Mouse (Mus musculus) CD4-positive, CD25-positive, alpha-beta regulatory T cell, adult 4 months (primary cell): ENCODE data around the gene Kat5. TPM values are rescaled to one million over a fixed set of nuclear protein-coding genes. Genes with fewer than 3 reads are reported as not detected.

Experiments used
- ATAC-seq: one replicate; pipeline ENCODE4 v1.8.0; 2017
- polyA plus RNA-seq, 2 experiments: library from polyadenylated mRNA; unstranded; fragments of 100-300 nt; shearing (Covaris generic); gene quantifications; one replicate each; pipeline ENCODE4 v1.2.1; 2017

Gene Kat5
- polyA plus RNA-seq, 2 experiments from 2014 or later = 38.8 to 84.9 TPM

DNA sequence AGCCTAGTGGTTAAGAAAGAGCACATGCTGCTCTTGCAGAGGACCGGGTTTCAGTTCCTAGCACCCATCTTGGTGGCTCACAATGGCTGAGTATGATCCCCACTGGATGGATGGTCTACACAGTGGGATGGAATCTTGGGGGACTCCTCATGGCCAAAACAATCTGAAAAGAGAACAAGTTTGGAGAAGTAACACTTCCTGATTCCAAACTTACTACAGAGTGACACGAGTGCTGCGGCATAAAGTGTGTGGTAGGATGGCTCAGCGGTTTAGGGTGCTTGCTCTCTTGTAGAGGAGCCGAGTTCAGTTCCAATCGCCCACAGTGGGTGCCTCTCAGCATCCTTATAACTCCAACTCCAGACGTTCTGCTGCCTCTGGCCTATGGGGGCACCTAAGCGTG, 15.3 kb upstream of the Kat5 start:
- no peak for ATAC-seq

DNA sequence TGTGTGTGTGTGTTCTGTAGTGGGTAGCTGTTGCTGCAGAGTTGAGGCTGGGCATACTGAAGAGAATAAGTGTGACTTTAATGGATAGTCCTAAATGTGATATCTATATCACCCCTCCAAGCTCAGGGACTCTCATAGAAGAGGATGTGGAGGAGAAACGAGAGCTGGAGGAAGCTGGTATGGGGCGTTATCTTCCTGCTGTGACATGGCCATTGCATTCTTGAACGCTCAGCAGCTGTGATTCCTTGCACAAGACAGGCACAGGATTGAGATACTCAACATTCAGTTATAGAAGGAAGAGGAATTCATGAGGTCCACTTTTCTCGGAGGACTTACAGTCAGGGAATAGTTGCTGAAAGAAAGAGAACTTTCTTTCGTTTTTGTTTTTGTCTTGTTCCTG, 11.8 kb upstream of the Kat5 start:
- no peak for ATAC-seq

DNA sequence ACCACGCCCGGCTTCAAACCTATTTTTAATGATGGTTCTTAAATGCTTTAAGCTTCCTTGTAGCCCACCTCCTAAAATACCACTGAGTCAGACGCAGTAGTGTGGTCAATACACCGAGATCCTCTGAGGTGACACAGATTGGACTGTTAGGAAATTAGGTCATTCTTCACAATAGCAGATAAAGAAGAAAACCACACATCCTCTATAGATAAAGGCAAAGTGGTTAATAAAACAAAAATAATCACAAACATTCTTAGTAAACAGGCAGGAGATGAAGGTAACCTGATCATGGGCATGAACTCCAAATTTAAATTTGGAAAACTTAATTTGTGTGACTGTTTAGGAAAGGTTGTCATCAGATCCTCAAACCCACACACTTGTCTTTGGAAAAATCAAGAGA, 10.0 kb upstream of the Kat5 start:
- ATAC-seq = no peak

DNA sequence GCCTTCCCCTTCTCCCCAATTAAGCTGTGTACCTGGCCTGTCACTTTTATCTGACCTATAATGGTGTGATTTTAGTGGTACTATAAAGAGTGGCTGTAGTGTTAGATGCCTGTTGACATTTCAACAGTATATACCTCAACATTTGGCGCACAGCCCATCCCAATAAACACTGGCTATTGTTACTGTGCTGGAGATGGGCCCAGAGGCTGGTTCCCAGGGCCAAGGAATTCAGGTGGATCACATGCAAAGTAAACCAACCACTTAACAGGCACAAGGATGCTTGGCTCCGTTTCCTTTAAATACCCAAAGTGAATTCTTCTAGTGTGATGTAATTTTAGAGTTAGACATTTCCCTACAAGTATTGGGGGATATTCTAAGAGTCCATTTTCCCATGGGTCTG, 4.9 kb upstream of the Kat5 start:
- no peak for ATAC-seq

DNA sequence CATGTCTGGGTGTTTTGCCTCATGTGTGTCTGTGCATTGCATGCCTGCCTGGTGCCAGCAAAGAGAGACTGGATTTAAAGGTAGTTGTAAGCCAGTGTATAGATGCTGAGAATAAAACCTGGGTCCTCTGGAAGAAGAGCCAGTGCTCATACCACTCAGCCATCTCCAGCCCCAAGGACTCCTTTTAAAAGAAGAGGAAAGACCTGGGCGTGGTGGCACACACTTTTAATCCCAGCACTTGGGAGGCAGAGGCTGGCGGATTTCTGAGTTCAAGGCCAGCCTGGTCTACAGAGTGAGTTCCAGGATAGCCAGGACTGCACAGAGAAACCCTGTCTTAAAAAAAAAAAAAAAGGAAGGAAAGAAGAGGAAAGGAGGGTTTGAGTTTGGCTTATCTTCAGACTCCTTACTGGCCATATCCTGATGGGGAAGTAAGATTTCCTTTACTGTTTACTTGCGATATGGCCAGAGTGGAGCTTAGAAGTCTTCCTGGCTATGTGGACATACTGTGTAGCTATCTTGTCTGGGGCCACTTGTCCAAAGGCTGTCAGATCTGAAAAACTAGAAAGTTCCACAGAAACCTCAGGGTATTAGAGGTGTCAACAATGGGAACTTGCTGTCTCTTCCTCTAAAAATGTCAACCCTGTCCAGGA, 2.9 kb upstream of the Kat5 start:
- ATAC-seq = no peak

DNA sequence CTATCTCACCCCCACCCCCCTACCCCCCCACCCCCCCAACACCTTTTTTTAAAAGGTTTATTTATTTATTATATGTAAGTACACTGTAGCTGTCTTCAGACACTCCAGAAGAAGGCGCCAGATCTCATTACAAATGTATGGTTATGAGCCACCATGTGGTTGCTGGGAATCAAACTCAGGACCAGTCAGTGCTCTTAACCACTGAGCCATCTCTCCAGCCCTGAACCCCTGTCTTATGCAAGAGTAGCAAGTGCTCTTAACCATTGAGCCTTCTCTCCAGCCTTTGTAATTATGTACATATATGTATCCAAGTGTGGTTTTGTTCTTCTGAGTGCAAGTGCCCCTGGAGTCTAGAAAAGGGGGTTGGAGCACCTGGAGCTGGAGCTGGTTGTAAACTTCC, 1.9 kb upstream of the Kat5 start:
- ATAC-seq = no peak

DNA sequence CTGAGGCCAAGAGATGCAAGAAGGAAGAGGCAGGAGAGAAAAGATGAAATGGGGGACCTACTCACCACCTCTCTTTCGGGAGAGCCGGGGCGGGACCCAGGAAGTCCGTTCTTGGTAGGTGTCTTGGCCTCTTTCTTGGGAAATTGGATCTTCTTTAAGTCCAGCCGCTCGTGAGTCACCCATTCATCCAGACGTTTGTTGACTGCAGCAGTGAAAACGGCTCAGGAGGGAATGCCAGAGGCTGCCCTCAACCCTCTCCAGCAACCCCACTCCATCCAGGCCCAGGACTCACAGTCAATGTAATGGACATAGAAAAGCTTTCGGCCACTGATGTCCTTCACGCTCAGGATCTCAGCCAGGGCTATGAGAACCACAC, 878 bp downstream of the Kat5 start:
- no peak for ATAC-seq

DNA sequence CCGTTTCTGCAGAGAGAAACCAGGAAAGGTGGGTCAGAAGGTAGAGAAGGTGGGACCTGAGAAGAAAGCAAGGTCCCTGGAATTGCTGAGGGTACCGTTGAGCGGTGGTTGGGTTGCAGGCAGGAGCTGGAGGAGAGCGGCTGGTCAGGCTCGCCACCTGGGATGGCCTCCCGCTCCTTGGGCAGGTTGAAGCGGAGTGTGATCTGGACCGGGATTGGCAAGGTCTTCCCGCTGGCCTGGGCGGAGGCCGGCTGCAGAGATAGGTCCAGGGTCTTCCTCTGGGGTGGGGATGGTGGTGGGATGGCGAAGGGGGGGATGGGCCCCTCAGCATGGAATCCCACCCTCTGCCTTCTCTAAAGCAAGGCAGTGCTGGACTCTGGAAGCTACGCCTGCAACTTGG, 1.3 kb downstream of the Kat5 start:
- no peak for ATAC-seq

DNA sequence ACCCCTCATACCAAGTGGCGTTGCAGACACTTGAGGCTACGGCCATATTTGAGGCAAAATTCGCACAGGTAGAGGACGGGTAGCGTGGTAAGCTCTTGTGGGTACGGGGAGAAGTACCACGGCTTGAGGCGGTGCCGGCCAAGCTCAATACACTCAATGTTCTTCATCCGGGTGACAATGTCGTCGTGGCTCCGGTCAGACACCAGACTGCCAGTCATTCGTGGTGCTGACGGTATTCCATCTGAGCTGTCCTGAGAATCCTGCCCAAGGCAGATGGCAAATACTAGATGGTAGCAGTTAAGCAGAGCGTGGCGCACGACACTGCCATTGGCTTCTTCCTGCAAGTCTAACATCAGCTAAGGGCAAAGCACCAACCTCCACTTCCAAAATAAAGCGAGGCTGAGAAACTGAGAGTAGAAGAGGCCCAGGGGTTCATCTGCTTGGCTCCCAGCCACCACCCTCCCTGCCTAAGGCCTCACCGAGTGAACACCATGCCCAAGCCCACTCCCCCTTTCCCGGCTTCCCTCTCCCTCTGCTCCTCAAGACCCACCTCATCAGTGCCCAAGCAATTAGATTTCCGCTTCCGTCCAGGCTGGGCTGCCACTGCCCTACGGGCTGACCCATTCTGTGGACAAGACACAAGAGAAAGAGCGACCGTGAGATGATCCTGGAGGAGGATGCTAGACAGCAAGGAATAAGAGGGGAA, 2.2 kb downstream of the Kat5 start:
- ATAC-seq = no peak

DNA sequence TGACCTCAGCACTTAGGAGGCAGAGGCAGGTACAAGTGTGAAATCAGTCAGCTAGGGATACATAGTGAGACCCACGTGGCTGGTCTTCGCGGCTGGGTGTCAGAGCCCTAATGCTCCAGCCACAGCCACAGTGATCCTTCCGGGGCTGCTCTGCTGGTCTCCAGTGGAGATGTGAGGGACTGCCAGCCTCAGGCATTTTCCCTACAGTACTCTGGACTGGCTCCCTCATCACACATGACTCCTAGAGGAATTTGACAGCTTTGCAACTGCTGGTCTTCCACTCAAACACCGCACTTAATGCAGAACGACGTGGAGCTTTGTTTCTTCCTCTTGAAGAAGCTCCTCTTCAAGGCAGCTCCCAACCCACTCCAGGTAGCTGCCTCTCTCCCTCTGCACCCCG, 3.8 kb downstream of the Kat5 start:
- no peak for ATAC-seq

DNA sequence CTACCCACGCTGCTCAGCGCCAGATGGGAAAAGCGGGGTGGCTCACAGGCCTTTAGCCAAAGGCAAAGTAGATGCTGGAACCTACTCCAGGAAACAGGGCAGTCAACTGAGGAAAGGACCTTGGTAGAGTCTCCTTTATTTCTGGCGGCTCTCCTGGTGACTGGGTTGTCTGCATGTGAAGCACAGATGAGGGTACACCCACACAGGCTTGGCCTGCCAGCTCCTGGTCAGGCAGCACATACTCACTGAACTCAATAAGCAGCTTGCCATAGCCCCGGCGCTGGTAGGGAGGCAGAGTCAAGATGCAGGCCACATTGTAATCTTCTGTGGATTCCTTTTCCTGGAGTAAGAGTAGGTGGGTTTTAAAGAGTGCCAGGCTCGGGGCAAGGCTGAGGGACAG, 4.9 kb downstream of the Kat5 start:
- ATAC-seq = no peak

DNA sequence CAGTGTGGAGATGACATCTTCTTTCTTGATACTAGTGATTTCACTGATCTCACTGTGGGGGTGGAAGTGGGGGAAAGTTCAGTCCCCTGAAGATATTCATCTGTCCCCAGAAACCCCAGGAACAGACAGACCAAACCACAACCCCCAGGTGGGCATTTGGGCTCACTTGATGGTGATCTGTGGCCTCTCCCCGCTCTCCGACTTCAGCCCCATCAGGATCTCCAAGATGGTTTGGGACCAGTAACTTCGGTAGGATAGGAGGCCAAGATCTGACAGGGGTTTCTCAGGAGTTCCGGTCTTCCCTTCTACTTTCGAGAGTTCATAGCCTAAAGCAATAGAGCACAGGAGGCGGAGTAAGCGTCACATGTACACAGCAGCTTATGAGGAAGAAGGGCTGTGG, 6.4 kb downstream of the Kat5 start:
- ATAC-seq = no peak

DNA sequence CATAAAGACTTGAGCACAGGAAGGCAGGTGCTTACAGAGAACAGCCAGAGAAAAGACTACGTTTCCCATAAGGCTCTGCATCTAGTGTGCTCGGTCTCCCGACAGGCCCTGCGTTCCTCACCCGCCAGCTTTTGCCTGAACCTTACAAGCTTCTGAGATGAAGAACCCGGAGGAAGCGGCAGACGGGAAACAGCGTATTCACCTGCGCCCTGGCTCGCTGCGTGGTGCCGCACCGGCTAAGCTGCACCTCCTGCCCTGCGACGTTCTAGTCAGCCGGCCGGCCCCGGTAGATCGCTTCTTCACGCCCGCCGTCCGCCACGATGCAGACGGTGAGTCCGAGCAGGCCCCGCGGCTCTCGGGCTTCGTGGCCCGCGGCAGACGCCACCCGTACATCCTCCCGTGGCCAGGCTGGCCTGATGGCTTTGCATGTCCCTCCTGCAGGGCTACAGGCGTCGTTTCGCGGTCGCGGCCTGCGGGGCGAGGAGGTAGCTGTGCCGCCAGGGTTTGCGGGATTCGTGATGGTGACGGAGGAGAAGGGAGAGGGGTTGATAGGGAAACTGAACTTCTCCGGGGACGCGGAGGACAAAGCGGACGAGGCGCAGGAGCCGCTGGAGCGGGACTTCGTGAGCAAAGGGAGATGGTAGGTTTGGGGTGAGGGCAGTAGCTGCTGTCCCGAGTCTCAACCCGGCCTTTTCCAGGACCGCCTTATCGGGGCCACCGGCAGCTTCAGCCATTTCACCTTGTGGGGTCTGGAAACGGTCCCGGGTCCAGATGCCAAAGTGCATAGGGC, 8.1 kb downstream of the Kat5 start, which contains the start of gene Rnaseh2c:
TSS of gene Rnaseh2c (plus strand) at position 122 of the 790 bp plus-strand sequence.
- peak; percentile 99 for ATAC-seq

DNA sequence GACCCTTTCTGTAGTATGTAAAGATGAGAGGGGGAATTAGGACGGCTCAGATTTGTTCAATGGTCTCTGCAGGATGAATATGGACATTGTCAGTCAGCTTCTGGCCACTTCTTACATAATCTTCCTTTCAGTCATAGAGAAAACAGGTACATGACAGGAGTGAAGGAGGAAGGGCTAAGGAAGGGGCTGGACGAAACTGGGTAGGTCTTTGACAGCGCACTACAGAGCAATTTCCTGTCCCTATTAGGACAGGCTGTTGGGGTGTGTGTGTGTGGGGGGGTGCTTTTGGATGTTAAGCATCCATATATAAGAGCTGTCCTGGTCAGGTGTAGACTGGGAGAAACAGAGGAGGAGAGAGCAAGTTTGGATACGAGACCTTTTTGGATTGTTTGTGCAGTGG, 10.8 kb downstream of the Kat5 start:
- no peak for ATAC-seq

DNA sequence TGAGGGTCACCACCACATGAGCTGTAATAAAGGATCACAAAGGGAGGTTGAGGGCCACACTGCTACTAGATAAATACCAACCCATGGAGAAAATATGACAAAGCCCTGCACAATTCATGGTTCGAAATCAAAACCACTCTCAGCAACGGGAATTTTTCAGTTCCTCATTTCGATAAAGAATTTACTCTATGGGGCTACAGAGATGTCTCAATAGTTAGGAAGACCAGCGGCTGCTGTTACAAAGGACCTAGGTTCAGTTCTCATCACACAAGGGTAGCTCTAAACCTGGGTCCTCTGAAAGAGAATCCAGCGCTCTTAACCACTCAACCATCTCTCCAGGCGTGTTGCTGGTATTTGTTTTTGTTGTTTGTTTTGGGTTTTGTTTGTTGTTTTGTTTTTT, 18.1 kb downstream of the Kat5 start:
- ATAC-seq = no peak

DNA sequence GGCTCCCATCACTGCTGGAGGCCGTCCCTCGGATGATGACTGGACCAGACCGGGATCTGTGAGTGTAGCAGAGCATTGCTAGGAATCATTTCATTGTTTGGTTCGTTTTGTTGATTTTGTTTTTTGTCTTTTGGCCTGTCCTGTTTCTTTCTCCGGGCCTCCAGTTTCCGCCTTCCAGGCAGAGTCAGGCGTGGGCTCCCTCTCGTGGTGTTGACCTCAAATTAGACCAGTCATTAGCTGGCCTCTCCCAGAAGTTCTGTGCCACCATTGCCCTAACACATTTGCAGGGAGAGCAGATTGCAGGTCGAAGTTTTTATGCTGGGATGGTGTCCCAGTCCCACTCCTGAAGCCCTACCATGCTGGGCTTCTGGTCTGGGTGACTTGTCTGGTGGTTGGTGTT, 20.9 kb downstream of the Kat5 start:
- no peak for ATAC-seq

DNA sequence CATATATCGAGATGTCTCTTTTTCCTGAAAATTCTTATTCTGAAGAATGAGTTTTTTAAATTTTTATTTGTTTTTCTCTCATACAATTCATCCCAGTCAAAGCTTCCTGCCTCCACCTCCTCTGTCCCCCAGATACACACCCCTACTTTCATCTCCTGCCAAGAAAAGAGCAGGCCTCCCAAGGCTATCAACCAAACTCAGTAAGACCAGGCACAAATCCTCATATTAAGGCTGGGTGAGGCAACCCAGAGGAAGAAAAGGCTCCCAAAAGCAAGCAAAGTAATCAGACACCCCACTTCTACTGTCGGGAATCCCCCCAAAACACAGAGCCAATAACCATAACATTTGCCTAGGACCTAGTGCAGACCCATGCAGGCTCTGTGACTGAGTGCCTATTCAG, 28.0 kb downstream of the Kat5 start:
- ATAC-seq = no peak

DNA sequence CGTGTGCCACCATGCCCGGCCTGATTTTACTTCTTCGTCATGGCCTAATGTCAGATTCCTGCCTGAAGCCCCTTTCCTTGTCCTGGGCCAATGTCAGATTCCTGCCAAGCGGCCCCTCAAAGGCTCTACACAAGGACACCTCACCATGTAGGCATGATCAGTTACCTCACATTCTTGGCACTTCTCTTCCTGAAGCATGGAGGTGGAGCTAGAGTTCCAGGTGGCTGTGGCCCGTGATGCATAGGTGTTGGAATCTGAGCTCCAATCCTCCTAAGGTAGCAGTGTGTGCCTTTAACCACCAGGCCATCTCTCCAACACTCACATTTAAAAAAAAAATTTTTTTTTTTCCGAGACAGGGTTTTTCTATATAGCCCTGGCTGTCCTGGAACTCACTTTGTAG, 29.3 kb downstream of the Kat5 start:
- no peak for ATAC-seq

DNA sequence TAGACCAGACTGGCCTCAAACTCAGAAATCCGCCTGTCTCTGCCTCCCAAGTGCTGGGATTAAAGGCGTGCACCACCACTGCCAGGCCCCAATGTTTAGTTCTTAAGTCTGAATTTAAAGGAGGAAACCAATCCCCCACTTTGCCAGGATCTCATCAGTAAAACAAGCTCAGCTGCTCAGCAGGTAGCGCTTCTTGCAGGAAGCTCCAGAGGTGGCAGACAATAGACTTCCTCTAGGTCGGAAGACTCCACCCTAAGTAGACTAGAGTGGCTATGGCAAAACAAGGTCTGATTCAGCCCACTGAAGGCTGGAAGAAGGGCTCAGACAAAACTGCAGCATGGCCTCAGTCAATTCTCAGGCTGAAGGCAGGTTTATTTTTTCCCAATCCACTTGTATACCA, 30.1 kb downstream of the Kat5 start:
- no peak for ATAC-seq

DNA sequence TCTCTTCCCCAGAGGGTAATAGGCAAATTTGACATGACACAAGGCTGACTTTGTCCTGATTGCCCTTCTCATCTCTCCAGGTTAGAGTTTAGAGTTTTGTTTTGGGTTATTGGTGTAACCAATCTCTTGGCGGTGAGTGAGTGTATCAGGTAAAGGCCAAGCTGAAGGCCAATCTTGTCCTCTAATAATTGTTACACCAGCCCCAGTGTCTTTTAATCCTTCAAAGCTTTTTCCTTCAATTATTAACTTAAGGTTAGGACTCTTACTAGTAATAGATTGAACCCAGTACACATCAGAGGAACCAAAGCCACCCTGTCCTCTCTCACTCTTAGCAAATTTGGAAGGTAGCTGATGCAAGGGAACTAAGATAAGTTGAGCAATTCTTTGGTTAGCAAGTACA, 34.7 kb downstream of the Kat5 start:
- no peak for ATAC-seq

DNA sequence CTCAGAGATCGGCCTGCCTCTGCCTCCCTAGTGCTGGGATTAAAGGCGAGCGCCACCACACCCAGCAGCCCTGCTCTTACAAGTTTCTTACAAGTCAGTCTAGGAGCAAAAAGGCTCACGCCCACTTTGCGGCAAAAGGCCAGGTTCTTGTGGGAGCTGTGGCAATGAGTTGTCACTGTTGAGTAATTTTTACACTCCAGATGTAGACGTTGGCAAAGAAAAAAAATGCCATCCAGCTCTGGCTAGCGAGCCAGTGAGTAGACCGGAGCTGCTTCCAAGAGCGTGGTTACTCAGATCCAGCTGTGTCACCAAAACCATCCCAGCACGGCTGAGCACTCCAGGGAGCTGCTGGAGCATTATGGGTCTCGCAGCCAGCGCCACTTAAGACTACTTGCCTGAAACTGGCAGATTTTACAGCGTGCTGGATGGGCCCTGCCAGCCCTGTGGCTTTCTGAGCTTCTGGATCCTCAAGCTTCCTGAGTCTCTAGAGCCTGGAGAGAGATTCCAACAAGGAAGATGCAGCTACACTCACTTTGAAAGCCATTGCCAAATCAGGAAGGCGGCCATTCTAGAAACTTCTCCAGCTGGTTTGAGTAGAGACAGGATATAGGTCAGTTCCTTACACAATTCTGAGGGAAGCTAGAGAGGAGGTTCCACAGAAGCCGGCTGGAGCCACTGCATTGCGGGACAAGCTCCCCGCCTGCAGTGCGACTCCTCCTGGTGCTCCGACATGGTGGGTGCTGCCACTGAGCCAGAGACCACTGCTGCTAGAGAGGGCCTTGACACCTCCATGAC, 37.5 kb downstream of the Kat5 start:
- no peak for ATAC-seq

DNA sequence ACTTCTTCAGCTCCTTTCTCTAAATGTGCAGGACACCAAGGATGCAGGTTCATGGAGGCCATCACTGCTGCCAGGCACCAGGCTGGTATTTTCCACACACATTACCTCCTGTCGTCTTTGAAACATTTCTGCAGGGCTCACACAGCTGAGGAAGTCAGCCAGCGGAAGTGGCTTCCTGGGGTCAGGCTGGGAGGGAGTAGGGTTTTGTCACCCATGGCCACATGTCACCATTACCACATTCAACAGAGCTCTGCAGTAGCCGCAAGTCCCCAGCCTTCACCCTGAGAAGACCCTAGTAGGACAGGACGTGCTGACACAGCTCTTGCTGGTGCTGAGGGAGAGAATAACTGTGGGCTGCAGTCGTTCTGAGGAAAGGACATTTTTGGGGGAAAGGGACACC, 38.2 kb downstream of the Kat5 start:
- ATAC-seq = peak; percentile 31
